Mouse (Mus musculus) midbrain, embryonic 16.5 days (tissue): ENCODE measurements around the gene Map2. TPM values are rescaled to one million over a fixed set of nuclear protein-coding genes. Genes with fewer than 3 reads are reported as not detected.
A peak's percentile ranks its signal among the peaks of the same experiment; 100 is the strongest.

ENCODE experiments used
- ATAC-seq: fragments of 200-750 bp; cut with Nextera tagmentation; 2 replicates; pipeline ENCODE4 v1.8.0; 2017; ENCODE audit warnings: moderate TSS enrichment
- H3K27ac ChIP-seq: fragments of 300-500 bp; sonication (generic); 2 replicates; pipeline ENCODE4 v1.5.1; 2014; ENCODE audit warnings: mild to moderate bottlenecking, low read length, mixed read lengths
- H3K27me3 ChIP-seq: fragments of 300-500 bp; sonication (generic); 2 replicates; pipeline ENCODE4 v1.6.1; 2014; ENCODE audit warnings: low read depth, low read length, mixed read lengths; ENCODE audit not compliant: control insufficient read depth, insufficient read depth
- H3K36me3 ChIP-seq: fragments of 300-500 bp; sonication (generic); 2 replicates; pipeline ENCODE4 v1.6.1; 2014; ENCODE audit warnings: mild to moderate bottlenecking, low read length, moderate library complexity, mixed read lengths; ENCODE audit not compliant: control insufficient read depth, insufficient read depth
- H3K4me1 ChIP-seq: fragments of 300-500 bp; sonication (generic); 2 replicates; pipeline ENCODE4 v1.6.1; 2014; ENCODE audit warnings: mild to moderate bottlenecking, low read length, mixed read lengths; ENCODE audit not compliant: control insufficient read depth, insufficient read depth
- H3K4me2 ChIP-seq: fragments of 300-500 bp; sonication (generic); 2 replicates; pipeline ENCODE4 v1.6.1; 2014; ENCODE audit warnings: mild to moderate bottlenecking, low read length, mixed read lengths
- H3K4me3 ChIP-seq: fragments of 300-500 bp; sonication (generic); 2 replicates; pipeline ENCODE4 v1.5.1; 2014; ENCODE audit warnings: low read depth, mild to moderate bottlenecking, low read length, moderate library complexity, mixed read lengths
- H3K9ac ChIP-seq: fragments of 300-500 bp; sonication (generic); 2 replicates; pipeline ENCODE4 v1.6.1; 2014; ENCODE audit warnings: low read depth, low read length, mixed read lengths
- H3K9me3 ChIP-seq: fragments of 300-500 bp; sonication (generic); replicated peaks from 2 replicates; pipeline ENCODE4 v1.6.1; 2014; ENCODE audit warnings: mild to moderate bottlenecking, low read length, mixed read lengths; ENCODE audit not compliant: control insufficient read depth, poor library complexity, severe bottlenecking
- WGBS: fragments of 180-500 bp; shearing (Covaris S2); extraction: QIAGEN DNeasy Blood & Tissue Kit; methylation state at CpG from one replicate; pipeline ENCODE4 v1.1.7; 2014; 5-methylcytosine and 5-hydroxymethylcytosine counted together
- polyA plus RNA-seq: library from polyadenylated mRNA; unstranded; fragments of >200 nt; fragmentation: Nextera tagmentation; extraction: Ambion mirVana; gene quantifications from 2 replicates; pipeline ENCODE4 v1.2.1, GENCODE M21; 2015

Gene Map2
- polyA plus RNA-seq, 1 experiment from 2014 or later: 430 TPM

- peak overlapping the region; percentile 94 for H3K27ac ChIP-seq
- peak overlapping the region; percentile 66 for H3K4me2 ChIP-seq
- H3K4me3 ChIP-seq: peak overlapping the region; percentile 40
- peak; percentile 15; the same call in 1 of the 2 replicates for ATAC-seq
- H3K27me3 ChIP-seq: no peaks in the 10 kb centered on the region
- no peaks in the 10 kb centered on the region for H3K9me3 ChIP-seq
- H3K36me3 ChIP-seq: peaks cover 2% of the 10 kb centered on the region; the same call in 1 of the 2 replicates
- peaks cover 46% of the 10 kb centered on the region for H3K4me1 ChIP-seq
- WGBS: 45% methylated on average over 4 of the region's 4 CpGs
- H3K9ac ChIP-seq: peak overlapping the region; percentile 52
Observed at GRCm38 (mm10) chr1:66386321-66386720, 211.2 kb downstream of the Map2 start.

- 7% methylated on average over 10 of the region's 10 CpGs for WGBS
Observed at GRCm38 (mm10) chr1:66386751-66387452, 211.8 kb downstream of the Map2 start.

DNA sequence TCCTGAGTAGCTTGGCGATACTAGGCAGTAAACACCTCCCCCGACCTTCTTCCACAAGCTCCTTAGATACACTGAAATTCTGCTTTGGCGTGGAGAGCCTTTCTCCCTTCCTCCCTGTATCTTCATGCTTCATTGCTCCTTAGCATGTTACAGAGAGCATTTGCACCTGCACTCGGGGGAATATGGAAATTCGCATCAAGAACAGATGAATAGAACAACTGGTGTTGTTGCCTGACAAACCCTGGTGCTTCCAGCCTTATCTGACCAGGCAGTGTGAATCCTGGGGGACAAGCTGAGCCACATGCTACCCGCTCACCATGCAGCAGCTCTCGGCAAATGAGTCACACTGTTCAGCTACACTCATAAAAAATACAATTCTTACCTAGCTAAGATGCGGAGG is 213.5 kb downstream of the Map2 start:
- peak overlapping the region; percentile 37 for H3K4me2 ChIP-seq
- peaks cover 46% of the 10 kb centered on the region for H3K4me1 ChIP-seq
- H3K36me3 ChIP-seq: no peaks in the 10 kb centered on the region
- H3K27ac ChIP-seq: peak overlapping the region; percentile 47
- ATAC-seq: no peak
- no peaks in the 10 kb centered on the region for H3K9me3 ChIP-seq
- WGBS: 10% methylated on average over 8 of the region's 8 CpGs
- peak overlapping the region; percentile 18 for H3K4me3 ChIP-seq
- peak overlapping the region; percentile 13; the same call in 1 of the 2 replicates for H3K9ac ChIP-seq
- H3K27me3 ChIP-seq: no peaks in the 10 kb centered on the region

More at GRCm38 (mm10) chr1:66386751-66387452, 211.8 kb downstream of the Map2 start:
- Histone ChIP-seq H3K9ac (peak overlapping the region; percentile 65), H3K27me3 (no peaks in the 10 kb centered on the region), H3K27ac (peak overlapping the region; percentile 94), H3K4me2 (peak overlapping the region; percentile 66), H3K36me3 (peaks cover 2% of the 10 kb centered on the region; the same call in 1 of the 2 replicates), H3K9me3 (no peaks in the 10 kb centered on the region), H3K4me1 (peaks cover 46% of the 10 kb centered on the region), H3K4me3 (peak overlapping the region; percentile 40)
- peak; percentile 96 for ATAC-seq

GRCm38 (mm10) chr1:66394944-66395637 is 220.0 kb downstream of the Map2 start:
- no peak for ATAC-seq
- Histone ChIP-seq H3K9ac (no peak overlapping the region), H3K4me2 (no peak overlapping the region), H3K27ac (peak overlapping the region; percentile 19; the same call in 1 of the 2 replicates), H3K36me3 (peaks cover 3% of the 10 kb centered on the region), H3K27me3 (no peaks in the 10 kb centered on the region), H3K4me3 (no peak overlapping the region), H3K9me3 (no peaks in the 10 kb centered on the region), H3K4me1 (peaks cover 24% of the 10 kb centered on the region)
- WGBS: 38% methylated on average over 8 of the region's 8 CpGs

GRCm38 (mm10) chr1:66395826-66396225 is 220.8 kb downstream of the Map2 start:
- Histone ChIP-seq H3K36me3 (peaks cover 7% of the 10 kb centered on the region), H3K4me1 (peaks cover 21% of the 10 kb centered on the region), H3K4me2 (no peak overlapping the region), H3K9ac (no peak overlapping the region), H3K4me3 (no peak overlapping the region), H3K27ac (peak overlapping the region; percentile 38; the same call in 1 of the 2 replicates), H3K9me3 (no peaks in the 10 kb centered on the region), H3K27me3 (no peaks in the 10 kb centered on the region)
- WGBS: 51% methylated on average over 2 of the region's 2 CpGs
- no peak for ATAC-seq

DNA sequence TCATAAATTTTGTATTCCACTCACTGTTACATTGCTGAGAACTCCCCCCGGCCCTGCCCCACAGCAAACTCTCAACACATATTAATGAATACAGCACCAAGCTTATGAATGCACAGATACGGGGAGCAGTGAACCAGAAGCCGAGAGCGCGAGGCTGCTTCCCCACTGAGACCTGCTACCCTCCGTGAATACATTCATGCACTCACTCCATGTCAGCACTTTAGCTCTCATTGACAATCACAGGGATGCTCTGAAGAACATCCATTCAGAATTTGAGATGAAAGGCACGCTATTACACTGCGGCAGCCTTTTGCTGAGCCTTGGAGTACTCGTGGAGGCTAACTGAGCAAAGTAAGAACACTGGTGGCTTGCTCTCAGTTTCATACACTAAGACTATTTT is 226.8 kb downstream of the Map2 start:
- WGBS: 11% methylated on average over 9 of the region's 9 CpGs
- Histone ChIP-seq H3K36me3 (peaks cover 25% of the 10 kb centered on the region), H3K4me1 (0 out of 2 replicates have a peak, but pooled peaks cover 2% of the 10 kb centered on the region), H3K4me2 (no peak overlapping the region), H3K27ac (no peak overlapping the region), H3K9ac (no peak overlapping the region), H3K27me3 (no peaks in the 10 kb centered on the region), H3K9me3 (no peaks in the 10 kb centered on the region), H3K4me3 (no peak overlapping the region)
- ATAC-seq: peak; percentile 69

GRCm38 (mm10) chr1:66407270-66407967 is 232.3 kb downstream of the Map2 start:
- 0 out of 2 replicates have a peak, but pooled peaks cover 2% of the 10 kb centered on the region for H3K4me1 ChIP-seq
- no peaks in the 10 kb centered on the region for H3K9me3 ChIP-seq
- H3K9ac ChIP-seq: no peak overlapping the region
- no peaks in the 10 kb centered on the region for H3K27me3 ChIP-seq
- H3K27ac ChIP-seq: peak overlapping the region; percentile 37; the same call in 1 of the 2 replicates
- peaks cover 30% of the 10 kb centered on the region for H3K36me3 ChIP-seq
- peak; percentile 74 for ATAC-seq
- H3K4me2 ChIP-seq: no peak overlapping the region
- no peak overlapping the region for H3K4me3 ChIP-seq
- WGBS: 52% methylated on average over 13 of the region's 13 CpGs

GRCm38 (mm10) chr1:66418360-66418759 is 243.3 kb downstream of the Map2 start:
- H3K4me3 ChIP-seq: no peak overlapping the region
- H3K27ac ChIP-seq: no peak overlapping the region
- H3K9ac ChIP-seq: no peak overlapping the region
- H3K4me2 ChIP-seq: no peak overlapping the region
- ATAC-seq: no peak
- H3K4me1 ChIP-seq: no peaks in the 10 kb centered on the region
- H3K27me3 ChIP-seq: no peaks in the 10 kb centered on the region
- peaks cover 30% of the 10 kb centered on the region for H3K36me3 ChIP-seq
- H3K9me3 ChIP-seq: no peaks in the 10 kb centered on the region
